Mouse (Mus musculus): ENCODE results near the gene Lsamp. TPM values are rescaled to one million over a fixed set of nuclear protein-coding genes. Genes with fewer than 3 reads are reported as not detected.

The Lsamp gene
- polyA plus RNA-seq, 1 experiment from 2014 or later: 168 TPM

DNA sequence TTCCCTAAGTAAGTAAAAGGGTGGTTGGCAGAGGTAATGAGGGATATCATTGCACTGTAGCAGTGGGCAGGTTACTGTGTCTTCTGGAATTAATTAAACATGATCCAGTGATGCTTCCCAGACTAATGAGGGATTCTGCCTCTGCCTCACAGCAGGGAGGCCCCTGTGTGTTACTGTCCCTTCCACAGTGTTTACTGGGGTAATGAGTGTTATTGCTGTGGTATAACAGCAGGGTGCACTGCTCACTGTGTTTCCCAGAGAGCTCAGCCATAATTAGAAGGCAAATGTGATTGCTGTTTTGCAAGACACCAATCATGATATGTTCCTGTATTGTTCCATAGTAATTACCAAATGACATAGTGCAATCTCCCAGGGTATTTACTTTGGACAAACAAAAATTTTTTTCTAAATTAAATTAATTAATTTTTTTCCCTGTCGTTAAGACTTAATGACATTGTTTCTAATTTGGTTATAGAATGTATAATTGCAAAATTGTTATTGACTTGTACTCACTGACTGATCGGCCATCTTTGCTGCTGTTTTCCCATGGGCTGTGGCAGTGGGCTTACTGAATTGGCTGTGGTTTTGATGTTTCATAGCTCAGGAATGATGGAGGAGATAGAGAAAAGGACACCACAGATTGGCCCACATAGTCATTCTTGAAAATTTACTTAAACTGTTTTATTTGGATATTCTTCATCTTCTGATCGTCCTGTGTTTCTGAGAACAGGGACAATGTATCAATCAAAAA is 655.6 kb downstream of the Lsamp start:
- Histone ChIP-seq H3K27ac (ENCODE audit: low read depth, low read length) (no peak overlapping the region), H3K9ac (replicated peaks; ENCODE audit: low read depth, low read length) (no peak overlapping the region), H3K4me2 (ENCODE audit: low read depth, low read length) (no peak overlapping the region), H3K36me3 (ENCODE audit: control insufficient read depth, insufficient read depth, low read length) (no peaks in the 10 kb centered on the region), H3K27me3 (ENCODE audit: control insufficient read depth, insufficient read depth, low read length) (no peaks in the 10 kb centered on the region), H3K4me1 (ENCODE audit: control insufficient read depth, insufficient read depth, low read length) (no peaks in the 10 kb centered on the region), H3K4me3 (ENCODE audit: low read depth, low read length) (no peak overlapping the region), H3K9me3 (ENCODE audit: control insufficient read depth, low read length) (no peaks in the 10 kb centered on the region)
- WGBS: 53% methylated on average over 3 of the region's 3 CpGs
- peak; percentile 96 for ATAC-seq (ENCODE audit: low read depth)

DNA sequence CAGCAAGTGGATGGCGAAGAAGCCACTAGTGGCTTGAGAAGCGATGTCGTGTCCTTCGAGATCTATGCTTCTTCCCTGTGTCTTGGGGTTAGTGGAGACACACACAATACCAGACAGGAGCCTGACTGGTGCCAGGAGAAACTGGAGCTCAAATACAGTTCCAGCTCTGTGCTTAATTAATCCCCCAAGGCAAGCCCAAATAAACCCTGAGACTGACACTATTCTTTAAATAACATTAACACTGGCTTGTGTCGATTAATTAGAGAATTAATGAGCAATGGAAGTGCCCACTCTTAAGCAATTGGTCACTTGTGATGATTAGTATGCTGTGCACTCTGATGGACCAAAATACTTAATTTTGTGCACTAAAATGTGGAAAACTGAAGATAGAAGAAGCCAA is 668.6 kb downstream of the Lsamp start:
- H3K36me3 ChIP-seq (ENCODE audit: control insufficient read depth, insufficient read depth, low read length): no peaks in the 10 kb centered on the region
- H3K9me3 ChIP-seq (ENCODE audit: control insufficient read depth, low read length): no peaks in the 10 kb centered on the region
- H3K9ac ChIP-seq (replicated peaks; ENCODE audit: low read depth, low read length): no peak overlapping the region

DNA sequence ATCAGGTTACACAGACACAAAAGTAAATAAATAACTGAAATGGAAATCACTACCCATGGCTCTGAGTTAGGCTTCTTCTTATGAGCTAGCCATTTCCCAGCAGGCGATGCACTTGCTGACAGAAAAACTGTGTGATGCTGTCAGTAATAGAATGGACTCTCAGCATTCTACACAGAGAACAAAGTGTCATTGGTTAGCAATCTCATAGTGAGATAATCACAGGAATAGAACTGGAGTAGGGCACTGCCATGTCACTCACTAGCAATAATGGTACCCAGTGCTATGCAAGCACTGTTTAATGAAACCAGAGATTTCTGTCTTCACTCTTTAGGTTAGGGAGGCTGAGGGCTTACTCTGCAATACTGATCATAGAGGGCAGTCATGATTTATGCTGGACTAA is 669.3 kb downstream of the Lsamp start:
- Histone ChIP-seq H3K27ac (ENCODE audit: low read depth, low read length) (no peak overlapping the region), H3K4me3 (ENCODE audit: low read depth, low read length) (no peak overlapping the region), H3K9ac (replicated peaks; ENCODE audit: low read depth, low read length) (no peak overlapping the region), H3K4me2 (ENCODE audit: low read depth, low read length) (no peak overlapping the region), H3K36me3 (ENCODE audit: control insufficient read depth, insufficient read depth, low read length) (no peaks in the 10 kb centered on the region), H3K4me1 (ENCODE audit: control insufficient read depth, insufficient read depth, low read length) (no peaks in the 10 kb centered on the region), H3K9me3 (ENCODE audit: control insufficient read depth, low read length) (no peaks in the 10 kb centered on the region), H3K27me3 (ENCODE audit: control insufficient read depth, insufficient read depth, low read length) (no peaks in the 10 kb centered on the region)
- 88% methylated on average over 1 of the region's 1 CpGs for WGBS
- no peak for ATAC-seq (ENCODE audit: low read depth)

More for the DNA sequence above, 668.6 kb downstream of the Lsamp start:
- Histone ChIP-seq H3K4me3 (ENCODE audit: low read depth, low read length) (no peak overlapping the region), H3K4me2 (ENCODE audit: low read depth, low read length) (no peak overlapping the region), H3K27ac (ENCODE audit: low read depth, low read length) (no peak overlapping the region), H3K4me1 (ENCODE audit: control insufficient read depth, insufficient read depth, low read length) (no peaks in the 10 kb centered on the region), H3K27me3 (ENCODE audit: control insufficient read depth, insufficient read depth, low read length) (no peaks in the 10 kb centered on the region)
- WGBS: 89% methylated on average over 5 of the region's 5 CpGs
- ATAC-seq (ENCODE audit: low read depth): no peak

DNA sequence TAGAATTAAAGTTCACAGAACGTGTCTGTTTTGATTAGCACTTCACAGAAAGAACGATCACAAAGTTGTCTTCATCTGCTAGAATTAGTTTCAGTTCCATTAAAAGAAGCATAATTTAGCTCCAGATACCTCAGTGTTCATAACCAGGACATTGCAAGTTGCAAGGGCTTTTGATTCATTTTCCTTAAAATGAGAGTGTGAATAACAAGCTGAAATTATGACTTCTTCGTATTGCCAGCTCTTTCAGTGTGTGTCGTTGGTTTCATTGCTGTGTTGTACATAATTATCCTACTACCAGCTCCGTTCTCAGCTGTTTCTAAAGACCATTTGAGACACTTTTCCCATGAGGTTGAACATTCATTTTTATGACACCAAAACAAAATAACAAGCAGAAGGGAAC is 672.2 kb downstream of the Lsamp start:
- Histone ChIP-seq H3K36me3 (ENCODE audit: control insufficient read depth, insufficient read depth, low read length) (no peaks in the 10 kb centered on the region), H3K27ac (ENCODE audit: low read depth, low read length) (no peak overlapping the region), H3K4me3 (ENCODE audit: low read depth, low read length) (no peak overlapping the region), H3K27me3 (ENCODE audit: control insufficient read depth, insufficient read depth, low read length) (no peaks in the 10 kb centered on the region), H3K9me3 (ENCODE audit: control insufficient read depth, low read length) (no peaks in the 10 kb centered on the region), H3K4me2 (ENCODE audit: low read depth, low read length) (no peak overlapping the region), H3K4me1 (ENCODE audit: control insufficient read depth, insufficient read depth, low read length) (no peaks in the 10 kb centered on the region), H3K9ac (replicated peaks; ENCODE audit: low read depth, low read length) (no peak overlapping the region)
- WGBS: 63% methylated on average over 5 of the region's 5 CpGs
- no peak for ATAC-seq (ENCODE audit: low read depth)

DNA sequence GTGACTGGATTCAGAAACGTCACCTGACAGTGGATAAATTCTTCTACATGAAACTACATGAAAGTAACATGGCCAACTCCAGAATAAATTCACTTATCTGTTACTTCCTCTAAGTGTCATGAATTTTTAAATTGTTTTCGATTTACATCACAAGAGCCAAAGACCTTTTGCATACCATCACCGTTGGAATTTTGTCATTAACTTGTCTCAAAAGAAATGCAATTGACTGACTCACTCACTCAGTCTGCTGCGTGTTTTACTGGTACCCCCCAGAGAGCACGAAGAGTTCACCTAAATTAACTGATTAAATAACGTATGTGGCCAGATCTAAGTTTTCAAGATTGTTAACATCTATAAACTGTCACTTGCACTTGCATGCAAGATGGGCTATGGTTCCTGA is 672.7 kb downstream of the Lsamp start:
- no peaks in the 10 kb centered on the region for H3K9me3 ChIP-seq (ENCODE audit: control insufficient read depth, low read length)
- no peak for ATAC-seq (ENCODE audit: low read depth)
- whole genome bisulfite sequencing: 49% methylated on average over 6 of the region's 6 CpGs
- H3K9ac ChIP-seq (replicated peaks; ENCODE audit: low read depth, low read length): no peak overlapping the region
- no peaks in the 10 kb centered on the region for H3K27me3 ChIP-seq (ENCODE audit: control insufficient read depth, insufficient read depth, low read length)
- H3K4me2 ChIP-seq (ENCODE audit: low read depth, low read length): no peak overlapping the region
- no peak overlapping the region for H3K27ac ChIP-seq (ENCODE audit: low read depth, low read length)
- H3K4me3 ChIP-seq (ENCODE audit: low read depth, low read length): no peak overlapping the region
- no peaks in the 10 kb centered on the region for H3K4me1 ChIP-seq (ENCODE audit: control insufficient read depth, insufficient read depth, low read length)
- no peaks in the 10 kb centered on the region for H3K36me3 ChIP-seq (ENCODE audit: control insufficient read depth, insufficient read depth, low read length)

DNA sequence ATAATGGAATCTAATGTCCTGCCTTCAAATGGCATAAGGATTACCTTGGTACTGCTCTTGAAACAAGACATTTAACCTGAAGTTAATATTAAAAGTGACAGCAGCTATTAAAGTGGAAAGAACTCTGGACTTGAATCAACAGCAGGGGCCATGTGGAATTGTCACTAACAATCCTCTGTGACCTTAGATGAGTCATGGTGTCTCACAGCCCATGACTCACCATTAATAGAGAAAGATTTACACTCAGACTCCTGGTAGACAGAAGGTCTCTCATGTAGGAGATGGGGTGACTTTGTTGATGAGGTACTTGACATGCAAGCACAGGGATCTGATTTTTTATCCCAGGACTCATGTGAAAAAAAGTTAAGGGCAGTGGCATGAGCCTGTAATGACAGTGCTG is 701.4 kb downstream of the Lsamp start:
- Histone ChIP-seq H3K4me1 (ENCODE audit: control insufficient read depth, insufficient read depth, low read length) (no peaks in the 10 kb centered on the region), H3K36me3 (ENCODE audit: control insufficient read depth, insufficient read depth, low read length) (no peaks in the 10 kb centered on the region), H3K4me2 (ENCODE audit: low read depth, low read length) (no peak overlapping the region), H3K27me3 (ENCODE audit: control insufficient read depth, insufficient read depth, low read length) (no peaks in the 10 kb centered on the region), H3K9me3 (ENCODE audit: control insufficient read depth, low read length) (no peaks in the 10 kb centered on the region), H3K9ac (replicated peaks; ENCODE audit: low read depth, low read length) (no peak overlapping the region), H3K4me3 (ENCODE audit: low read depth, low read length) (no peak overlapping the region), H3K27ac (ENCODE audit: low read depth, low read length) (no peak overlapping the region)
- ATAC-seq (ENCODE audit: low read depth): no peak

DNA sequence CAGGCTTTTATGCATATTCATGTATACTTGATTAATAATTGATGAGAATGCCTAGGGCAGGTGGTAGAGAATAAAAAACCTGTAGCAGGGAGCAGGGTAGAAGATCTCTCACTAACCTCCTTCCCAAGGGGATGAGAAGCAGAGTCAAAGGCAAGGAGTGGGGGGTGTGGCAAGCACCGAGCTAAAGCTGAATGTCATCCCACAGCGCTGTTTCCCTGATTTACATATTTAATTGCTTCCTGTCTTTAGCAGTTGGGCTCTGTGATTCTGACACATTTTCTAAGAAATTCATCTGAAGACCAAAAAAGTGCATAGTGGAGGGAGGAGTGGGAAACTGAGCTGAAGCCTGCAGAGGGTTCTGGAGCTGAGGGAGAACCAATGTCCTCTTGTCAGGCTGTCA is 708.1 kb downstream of the Lsamp start:
- Histone ChIP-seq H3K36me3 (ENCODE audit: control insufficient read depth, insufficient read depth, low read length) (no peaks in the 10 kb centered on the region), H3K4me1 (ENCODE audit: control insufficient read depth, insufficient read depth, low read length) (no peaks in the 10 kb centered on the region), H3K9me3 (ENCODE audit: control insufficient read depth, low read length) (no peaks in the 10 kb centered on the region), H3K27ac (ENCODE audit: low read depth, low read length) (no peak overlapping the region), H3K9ac (replicated peaks; ENCODE audit: low read depth, low read length) (no peak overlapping the region), H3K4me2 (ENCODE audit: low read depth, low read length) (no peak overlapping the region), H3K27me3 (ENCODE audit: control insufficient read depth, insufficient read depth, low read length) (no peaks in the 10 kb centered on the region), H3K4me3 (ENCODE audit: low read depth, low read length) (no peak overlapping the region)
- WGBS: 8% methylated on average over 2 of the region's 2 CpGs
- ATAC-seq (ENCODE audit: low read depth): no peak

DNA sequence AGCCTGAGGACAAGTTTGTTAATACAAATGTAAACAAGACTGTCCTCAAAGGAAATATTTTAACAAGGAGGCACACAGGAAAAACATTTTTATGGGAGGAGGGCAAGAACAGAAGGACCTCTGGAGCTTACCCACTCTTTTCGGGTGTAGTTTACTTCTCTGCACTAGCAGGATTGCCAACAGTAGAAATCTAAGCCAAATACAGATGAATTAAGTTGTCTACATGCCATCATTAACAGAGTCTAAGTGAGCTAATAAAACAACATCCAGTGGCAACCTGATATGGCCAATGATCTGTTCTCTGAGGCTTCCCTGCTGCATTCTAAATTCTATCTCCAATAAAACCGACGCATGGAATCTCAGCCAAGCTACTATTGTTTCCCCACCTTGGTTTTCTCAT is 713.1 kb downstream of the Lsamp start:
- H3K27me3 ChIP-seq (ENCODE audit: control insufficient read depth, insufficient read depth, low read length): no peaks in the 10 kb centered on the region
- 77% methylated on average over 3 of the region's 3 CpGs for WGBS

DNA sequence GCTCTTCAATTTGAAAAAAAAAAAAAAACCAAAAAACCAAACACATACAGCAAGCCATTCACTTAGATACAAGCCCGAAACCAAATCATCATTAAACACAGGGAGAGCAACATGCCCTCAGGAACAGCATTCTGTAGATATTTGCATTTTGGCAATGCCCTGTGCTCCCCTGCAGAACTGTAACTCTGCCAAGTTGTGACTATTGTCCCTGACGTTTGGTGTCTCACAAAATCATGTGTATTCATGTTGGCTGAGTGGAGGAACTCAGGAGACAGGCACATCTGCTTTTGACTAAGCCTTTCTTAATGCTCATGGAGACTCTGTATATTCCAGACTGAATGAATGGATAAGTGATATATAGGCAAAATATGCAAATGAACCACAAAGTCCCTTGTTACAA is 724.4 kb downstream of the Lsamp start:
- Histone ChIP-seq H3K9ac (replicated peaks; ENCODE audit: low read depth, low read length) (no peak overlapping the region), H3K36me3 (ENCODE audit: control insufficient read depth, insufficient read depth, low read length) (no peaks in the 10 kb centered on the region), H3K4me2 (ENCODE audit: low read depth, low read length) (no peak overlapping the region), H3K4me1 (ENCODE audit: control insufficient read depth, insufficient read depth, low read length) (peaks cover 6% of the 10 kb centered on the region), H3K9me3 (ENCODE audit: control insufficient read depth, low read length) (no peaks in the 10 kb centered on the region), H3K27me3 (ENCODE audit: control insufficient read depth, insufficient read depth, low read length) (no peaks in the 10 kb centered on the region), H3K4me3 (ENCODE audit: low read depth, low read length) (no peak overlapping the region), H3K27ac (ENCODE audit: low read depth, low read length) (no peak overlapping the region)
- WGBS: 25% methylated on average over 2 of the region's 2 CpGs
- ATAC-seq (ENCODE audit: low read depth): peak; percentile 68; the same call in 1 of the 2 replicates

More for the DNA sequence above, 713.1 kb downstream of the Lsamp start:
- ATAC-seq (ENCODE audit: low read depth): no peak
- Histone ChIP-seq H3K9ac (replicated peaks; ENCODE audit: low read depth, low read length) (no peak overlapping the region), H3K4me2 (ENCODE audit: low read depth, low read length) (no peak overlapping the region), H3K9me3 (ENCODE audit: control insufficient read depth, low read length) (no peaks in the 10 kb centered on the region), H3K36me3 (ENCODE audit: control insufficient read depth, insufficient read depth, low read length) (no peaks in the 10 kb centered on the region), H3K4me1 (ENCODE audit: control insufficient read depth, insufficient read depth, low read length) (no peaks in the 10 kb centered on the region), H3K4me3 (ENCODE audit: low read depth, low read length) (no peak overlapping the region), H3K27ac (ENCODE audit: low read depth, low read length) (no peak overlapping the region)
